Mouse (Mus musculus) brain, embryonic 18.5 days (tissue): ENCODE data around the gene Eif4e1b.

ENCODE experiments used
- DNase-seq: peaks from one replicate; pipeline ENCODE4 v3.0.0-alpha.2; 2012; ENCODE audit warnings: low read depth, low spot score

Gene Eif4e1b

DNA sequence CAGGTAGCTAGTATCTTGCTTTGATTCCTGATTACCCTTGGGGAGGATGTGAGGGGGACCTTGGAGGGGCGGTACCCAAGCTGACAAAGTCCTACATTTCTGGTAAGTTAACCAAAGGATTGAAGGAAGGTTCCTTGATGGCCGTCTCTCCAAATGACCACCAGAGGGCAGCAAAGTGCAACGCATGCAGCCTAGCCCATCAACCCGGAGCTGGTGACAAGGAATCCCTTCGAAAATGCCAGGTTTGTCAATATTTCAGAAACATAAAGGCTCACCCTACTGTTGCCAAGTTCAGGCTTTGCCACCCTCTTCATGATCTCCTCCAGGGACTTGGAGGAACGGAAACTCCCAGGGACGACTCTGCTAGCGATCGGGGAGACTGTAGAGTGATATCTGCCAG is 15.9 kb downstream of the Eif4e1b start:
- no peak for DNase-seq

DNA sequence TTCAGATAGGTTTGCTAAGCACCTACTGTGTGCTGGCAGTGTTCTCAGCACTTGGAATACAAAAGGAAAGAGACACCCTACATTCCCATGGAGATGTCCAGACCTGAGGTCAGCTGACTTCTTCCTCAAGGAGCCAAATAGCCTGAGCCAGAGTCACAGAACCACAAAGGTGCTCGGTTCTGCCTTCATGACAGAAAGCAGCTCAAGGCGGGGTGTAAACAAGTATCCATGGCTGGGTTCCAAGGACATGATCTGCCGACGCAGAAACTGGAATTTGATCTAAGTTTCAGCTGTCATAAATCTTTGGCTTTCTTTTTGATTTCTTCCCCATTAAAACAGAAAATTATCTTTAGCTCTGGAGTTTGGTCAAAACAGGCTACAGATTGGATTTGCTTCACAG is 16.4 kb downstream of the Eif4e1b start:
- no peak for DNase-seq

DNA sequence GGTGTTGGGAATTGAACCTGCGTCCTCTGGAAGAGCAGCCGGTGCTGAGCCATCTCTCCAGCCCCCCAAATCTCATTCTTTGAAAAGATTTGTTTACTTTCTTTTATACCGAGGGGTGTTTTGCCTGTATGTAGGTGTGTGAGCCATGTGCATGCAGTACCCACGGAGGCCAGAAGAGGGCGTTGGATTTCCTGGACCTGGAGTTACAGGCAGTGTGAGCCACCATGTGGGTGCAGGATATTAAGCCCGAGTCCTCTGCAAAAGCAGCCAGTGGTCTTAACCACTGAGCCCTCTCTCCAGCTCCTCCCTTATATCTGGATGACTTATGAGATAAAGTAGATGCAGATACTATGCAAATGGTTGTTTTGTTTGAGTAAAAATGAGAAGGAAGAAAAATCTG is 19.2 kb downstream of the Eif4e1b start:
- DNase-seq = no peak

DNA sequence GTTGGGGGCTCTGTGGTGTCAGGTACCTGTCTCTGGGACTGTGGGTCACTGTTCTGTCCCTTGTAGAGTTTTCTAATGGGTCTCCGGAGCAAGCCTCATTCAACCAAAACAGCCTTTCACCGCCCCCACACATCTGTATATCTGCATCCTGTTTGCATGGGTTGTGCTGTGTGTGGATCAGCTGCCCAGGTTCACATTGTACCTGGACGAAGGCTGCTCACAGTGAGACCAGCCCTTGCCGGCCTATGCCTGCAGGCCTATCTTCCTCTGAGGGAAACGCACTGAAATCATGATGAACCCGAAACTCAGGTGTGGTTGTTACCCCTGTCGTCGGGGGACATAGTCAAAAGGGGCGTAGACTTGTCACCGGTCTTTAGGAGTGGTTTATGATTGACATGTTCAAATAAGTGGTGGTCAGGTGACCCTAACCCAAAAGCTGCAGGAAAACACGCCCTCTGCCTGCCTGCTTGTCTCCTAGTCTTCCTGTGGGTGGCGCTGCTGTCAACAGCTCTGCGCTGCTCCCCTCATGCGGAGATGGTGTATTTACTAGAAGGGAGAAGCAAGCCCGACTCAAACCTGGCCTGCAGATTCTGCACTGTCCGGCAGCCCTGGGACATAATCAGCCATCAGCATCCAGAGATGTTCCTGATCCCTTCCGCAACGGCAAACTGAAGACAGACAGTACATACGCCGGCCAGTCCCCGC is 21.5 kb downstream of the Eif4e1b start:
- no peak for DNase-seq

DNA sequence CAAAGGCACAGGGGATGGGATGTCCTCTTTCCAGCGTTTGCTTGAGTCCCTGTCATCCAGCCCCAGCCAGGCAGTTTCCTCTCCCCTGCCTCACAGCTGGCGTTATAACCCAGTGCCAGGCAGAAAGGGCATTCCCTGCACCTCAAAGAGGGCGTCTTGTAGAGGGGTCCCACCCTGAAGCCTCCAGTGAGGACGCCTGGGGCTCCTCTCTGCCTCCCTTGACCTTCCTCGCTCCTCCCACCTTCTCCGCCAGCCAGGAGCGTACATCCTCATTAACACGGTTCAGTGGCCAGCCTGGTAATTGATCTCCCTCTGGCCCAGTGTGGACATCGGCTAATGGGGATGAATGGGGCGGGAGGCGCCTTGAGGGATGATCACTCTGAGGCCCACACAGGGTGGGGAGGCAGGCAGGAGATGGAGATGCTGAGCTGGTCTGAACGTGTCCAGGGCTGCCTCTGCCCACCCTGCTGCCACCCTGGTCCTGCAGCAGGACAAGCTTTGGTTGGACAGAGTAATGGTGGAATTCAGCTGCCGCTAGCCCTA is 22.7 kb downstream of the Eif4e1b start:
- no peak for DNase-seq

DNA sequence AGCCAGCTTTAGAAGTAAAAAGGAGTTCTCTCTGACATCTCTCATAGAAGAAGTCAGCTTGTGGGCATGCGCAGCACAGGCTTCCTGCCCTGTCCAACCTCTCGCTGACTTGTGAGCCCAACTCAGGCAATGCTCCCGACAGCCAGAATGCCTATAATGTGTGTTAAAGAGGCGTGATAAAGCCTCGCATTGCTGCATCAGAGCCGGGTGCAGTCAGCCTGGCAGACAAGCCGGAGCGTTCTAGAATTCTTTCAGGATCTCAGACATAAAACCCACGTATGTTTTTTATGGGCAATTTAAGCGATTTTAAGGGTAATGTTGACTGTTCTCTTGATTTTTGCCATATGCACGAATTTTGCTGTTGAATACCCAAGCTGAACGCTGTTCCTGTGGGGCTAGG is 24.3 kb downstream of the Eif4e1b start:
- DNase-seq = no peak

DNA sequence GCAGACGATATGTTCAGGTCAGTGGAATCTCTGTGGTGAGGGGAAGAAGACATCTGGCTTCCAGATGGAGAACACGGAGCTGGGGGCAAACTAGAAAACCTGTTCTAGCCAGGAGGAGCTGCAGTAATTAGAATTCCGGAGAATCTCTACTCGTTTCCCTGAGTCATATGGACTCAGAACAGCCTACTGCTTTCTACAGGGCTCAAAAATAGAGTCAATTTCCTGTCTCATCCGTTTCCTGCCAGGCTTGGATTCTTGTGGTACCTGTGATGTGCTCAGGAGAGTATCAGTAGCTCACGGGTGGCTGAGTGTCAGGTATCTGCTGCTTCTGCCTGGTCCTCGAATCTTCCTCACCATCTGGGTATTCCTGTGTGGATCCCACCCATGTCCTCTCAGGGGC is 27.7 kb downstream of the Eif4e1b start:
- no peak for DNase-seq

DNA sequence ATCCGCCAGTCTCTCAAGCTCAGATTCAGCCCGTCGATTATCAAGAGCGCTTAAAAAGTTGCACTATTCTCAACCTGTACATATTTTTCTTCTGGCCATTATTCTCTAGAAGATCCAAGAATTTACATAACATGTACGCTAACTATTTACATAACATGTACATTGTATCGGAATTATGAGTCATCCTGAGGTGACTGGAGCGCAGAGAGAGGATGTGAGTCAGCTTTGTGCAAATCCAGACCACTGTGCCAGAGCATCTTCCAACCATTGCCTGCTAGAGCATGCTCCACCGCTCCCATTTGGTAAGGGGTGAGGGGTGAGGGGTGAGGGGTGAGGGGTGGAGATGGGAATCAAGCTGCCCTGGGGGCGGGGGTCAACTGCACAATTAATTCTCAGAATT is 29.6 kb downstream of the Eif4e1b start:
- DNase-seq = no peak

DNA sequence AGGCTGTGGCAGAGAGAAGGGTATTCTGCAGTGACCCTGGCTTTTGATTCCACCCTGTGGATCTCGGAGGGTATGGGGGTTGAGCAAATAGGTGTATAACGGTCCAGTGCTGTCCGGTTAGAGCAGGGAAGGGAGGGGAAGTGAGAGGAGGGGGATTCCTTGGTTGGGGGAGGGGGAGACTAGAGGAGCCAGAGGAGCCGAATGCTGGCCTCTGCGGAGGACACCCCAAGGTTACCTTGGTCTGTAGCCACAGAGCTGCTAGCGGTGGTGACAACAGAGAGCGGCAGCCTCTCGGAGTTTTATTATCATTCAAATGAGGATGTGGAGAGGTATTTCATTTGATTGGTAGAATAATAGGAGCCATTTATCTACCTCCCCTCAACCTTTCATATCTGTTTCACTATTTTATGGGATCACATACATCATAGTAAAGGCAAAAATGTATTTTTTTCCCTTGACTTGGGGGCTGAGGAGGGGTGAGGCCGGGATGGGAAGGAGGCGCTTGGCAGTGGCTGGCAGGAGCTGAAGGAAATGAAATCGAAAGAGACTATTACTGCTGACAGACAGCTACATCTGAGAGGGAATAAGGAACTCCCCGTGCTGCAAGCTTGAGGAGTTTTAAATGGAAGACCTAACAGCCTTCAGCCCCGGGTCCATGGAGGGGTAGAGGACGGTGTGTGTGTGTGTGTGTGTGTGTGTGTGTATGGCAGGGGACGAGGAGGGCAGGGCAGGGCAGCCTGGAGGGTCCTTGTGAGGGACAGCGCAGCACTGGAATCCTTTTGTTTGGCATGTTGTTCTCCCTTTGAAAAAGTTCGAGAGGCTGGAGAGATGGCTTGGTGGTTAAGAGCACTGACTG is 34.8 kb downstream of the Eif4e1b start:
- no peak for DNase-seq

DNA sequence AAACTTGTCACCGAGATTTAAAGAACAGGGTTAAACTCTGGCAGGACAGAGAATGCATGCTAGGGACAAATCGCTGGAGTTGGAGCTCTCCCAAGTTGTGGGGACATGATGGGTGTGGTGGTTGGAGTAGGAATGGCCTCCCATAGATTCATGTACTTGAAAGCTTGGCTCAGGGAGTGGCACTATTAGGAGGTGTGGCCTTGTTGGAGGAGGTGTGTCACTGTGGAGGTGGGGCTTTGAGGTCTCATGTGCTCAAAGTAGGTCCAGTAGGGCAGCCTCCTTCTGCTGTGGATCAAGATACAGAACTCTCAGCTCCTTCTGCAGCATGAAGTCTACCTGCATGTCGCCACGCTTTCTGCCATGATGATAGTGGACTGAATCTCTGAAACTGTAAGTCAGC is 37.3 kb downstream of the Eif4e1b start:
- no peak for DNase-seq

DNA sequence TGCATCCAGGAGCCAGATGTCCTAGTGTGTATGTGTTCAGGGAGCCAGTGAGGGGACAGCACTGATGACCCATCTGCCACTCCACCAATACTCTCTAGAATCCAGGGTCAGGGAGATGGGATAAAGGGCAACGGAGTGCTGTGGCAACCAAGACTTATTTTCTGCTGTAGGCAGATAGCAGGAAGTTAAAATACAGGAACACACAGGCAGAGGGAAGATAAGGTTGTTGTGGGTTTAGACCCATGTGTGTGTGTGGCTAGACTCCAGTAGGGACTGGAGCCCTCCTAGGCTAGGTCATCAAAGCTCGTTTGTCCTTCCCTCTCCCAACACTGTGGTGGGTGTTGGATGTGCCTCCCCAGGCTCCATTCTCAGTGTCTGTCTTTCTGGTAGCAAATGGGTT is 38.1 kb downstream of the Eif4e1b start:
- no peak for DNase-seq

DNA sequence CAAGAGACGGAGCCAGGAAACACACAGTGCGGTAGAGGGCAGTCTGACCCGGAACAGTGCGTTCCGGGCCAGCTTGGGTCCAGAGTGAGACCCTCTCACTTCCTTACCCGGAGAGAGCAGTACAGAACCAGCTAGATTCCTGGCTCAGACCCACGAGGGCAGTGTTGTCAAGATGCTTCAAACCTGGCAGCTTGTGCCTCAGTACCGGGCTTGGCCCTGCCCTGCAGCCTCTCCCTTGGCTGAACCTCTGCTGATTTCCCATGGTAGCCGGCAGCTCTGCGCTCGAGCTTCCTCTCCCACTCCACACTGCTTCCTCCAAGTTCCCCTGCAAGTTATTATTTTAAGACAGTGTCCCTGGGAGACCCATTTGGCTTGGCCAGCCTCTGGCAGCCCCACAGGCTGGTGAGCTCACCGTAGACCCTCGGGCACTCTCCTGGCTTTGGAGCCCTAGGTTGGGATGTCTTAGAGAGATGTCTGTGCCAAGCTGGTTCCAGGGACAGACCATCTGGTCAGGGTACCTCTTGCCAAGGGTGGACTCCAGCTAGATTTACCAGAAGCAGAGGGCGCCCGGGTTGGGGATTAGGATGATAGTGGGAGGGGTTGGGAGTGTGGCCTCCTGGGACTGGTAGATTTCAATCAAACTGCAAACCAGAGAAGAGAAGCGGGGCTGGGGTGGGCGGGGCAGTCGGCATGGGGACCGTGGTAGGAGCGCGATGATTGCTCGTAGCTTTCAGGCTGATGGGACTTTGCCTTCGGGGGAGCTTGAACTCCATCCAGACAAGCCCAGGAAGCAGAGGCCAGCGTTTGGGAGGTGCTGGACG is 40.5 kb downstream of the Eif4e1b start:
- no peak for DNase-seq

DNA sequence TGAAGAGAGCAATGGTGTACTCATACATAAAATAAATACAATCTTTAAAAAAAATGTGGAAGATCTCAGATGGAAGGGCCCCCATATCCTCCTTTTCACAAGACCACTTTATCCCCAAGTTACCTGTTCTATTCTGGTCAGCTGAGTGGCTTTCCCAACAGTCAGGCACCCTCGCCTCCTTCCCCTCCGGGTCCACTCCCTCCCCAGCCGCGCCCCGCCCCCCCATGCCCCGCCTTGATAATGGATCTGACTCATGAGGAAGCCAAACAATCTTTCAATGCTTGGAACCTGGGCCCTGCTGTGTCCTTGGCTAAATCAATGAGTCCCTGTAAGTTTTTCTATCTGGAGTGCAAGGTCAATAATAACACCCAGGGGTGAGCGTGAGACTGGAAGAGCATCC is 44.2 kb downstream of the Eif4e1b start:
- no peak for DNase-seq

DNA sequence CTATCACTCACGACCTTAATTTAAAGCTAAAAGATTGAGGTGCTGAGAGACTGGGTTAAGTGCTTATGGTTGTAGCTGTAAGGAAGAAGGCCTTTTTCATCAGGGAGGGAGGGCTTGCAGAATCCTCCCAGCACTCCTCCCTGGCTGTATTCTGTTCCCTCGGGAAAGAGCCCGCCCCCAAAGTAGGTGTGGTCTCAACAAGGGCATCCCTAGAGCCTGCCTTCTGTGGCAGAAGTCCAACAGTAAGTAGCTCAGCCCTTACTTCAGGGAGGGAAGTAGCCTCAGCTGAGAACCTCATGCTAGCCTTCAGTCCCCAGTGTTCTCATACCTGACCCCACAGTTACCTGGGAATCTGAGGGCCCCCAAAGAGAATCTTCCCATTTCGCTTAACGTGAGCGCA is 44.7 kb downstream of the Eif4e1b start:
- DNase-seq = no peak

DNA sequence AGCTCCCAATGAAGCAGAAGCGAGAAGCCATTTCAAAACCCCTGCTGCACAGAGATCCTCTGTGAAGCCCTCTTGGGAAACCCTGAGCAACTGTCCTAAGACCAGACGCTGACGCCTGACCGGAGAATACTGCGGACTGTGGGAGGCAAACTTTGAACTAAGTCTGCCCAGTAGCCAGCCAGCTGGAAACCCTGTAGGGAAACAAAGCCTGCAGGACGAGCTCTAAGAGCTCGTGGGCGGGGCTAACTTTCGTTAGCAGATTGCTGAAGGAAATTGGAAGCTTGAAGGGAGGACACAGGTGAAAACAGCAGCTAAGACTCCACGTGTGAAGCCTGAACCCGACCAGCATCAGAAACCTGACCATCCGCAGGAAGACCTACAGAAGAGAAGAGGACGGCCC is 45.7 kb downstream of the Eif4e1b start:
- no peak for DNase-seq

DNA sequence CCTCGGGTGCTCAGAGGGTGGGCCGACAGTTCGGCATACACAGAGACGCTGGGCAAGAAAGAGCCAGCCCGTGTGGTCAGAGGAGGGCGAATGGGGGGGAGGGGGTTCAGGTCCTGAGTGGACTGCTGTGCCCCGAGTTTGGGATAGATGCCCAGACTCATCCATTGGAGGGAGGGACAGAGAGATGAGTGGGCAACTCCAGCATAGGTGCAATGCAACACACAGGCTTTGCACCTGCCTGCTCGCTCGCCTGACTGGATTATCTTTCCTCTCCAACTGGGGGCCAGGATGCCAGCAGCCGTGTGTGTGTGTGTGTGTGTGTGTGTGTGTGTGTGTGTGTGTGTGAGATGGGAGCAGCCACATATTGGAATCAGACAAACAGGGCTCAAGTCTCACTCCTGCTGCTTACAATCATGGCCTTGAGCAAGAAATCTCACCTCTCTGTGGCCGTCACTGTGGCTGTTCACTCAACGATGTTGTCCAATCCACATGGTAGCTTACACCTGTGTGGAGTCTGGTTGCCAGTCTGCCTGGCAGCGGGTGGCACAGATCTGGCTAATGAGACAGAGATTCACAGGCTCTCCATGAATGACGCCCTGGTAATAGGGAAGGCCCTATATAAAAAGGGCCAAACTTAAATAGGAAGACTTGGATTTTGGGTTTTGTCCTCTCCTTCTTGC is 52.7 kb downstream of the Eif4e1b start:
- no peak for DNase-seq

DNA sequence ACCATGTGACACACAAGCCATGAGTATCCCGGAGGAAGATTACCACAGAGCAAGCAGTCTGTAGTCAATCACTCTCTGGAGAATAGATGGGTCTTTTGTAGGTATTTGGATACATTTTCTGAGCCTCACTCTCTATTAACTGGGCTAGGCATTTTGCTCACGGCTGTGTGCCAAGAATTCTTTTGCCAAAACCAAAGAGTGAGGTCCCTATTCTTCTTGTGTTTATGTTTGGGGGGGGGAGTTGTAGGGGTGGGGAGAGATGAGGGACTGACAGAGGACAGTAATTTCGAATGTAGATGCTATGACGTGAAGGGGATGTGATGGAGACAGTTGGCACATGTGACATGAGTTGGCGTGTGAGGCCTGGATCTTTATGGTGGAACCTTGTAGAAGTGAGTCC is 53.3 kb downstream of the Eif4e1b start:
- DNase-seq = no peak

DNA sequence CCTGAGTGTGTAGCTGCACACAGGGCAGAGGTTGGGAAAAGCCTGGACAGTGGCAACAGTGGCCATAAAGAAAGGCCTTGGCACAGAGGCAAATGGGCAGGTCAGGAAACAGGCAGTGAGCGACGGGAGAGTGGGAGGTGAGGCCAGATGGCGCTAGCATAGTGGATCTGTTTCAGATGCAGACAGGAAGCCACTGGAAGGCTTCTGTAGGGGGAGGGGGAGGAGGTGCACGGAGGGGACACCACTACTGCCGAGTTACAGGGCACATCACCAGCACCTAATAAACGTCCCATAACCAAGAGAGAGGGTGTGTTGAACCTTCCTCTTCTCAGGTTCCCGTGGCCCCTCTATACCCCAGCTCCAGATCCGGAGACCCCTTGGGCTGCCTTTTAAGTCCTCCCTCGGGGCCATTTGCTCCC is 53.7 kb downstream of the Eif4e1b start:
- DNase-seq = no peak
